Comparison of ENCODE assay signal across 29 mouse cellular contexts in genomic region chr6:34904361-34904760, GRCm38 (mm10). TPM values are rescaled to one million over a fixed set of nuclear protein-coding genes. Genes with fewer than 3 reads are reported as not detected.
DNase-seq lines count a peak whose midpoint lies in the region; ATAC-seq and TF ChIP-seq lines count a peak whose summit lies in the region.
"Had no signal": no experiment of that assay in that cellular context is flagged by ENCODE, and none has a peak within 500 bp of the region (broad histone marks: within the 10 kb centered on the region; RNA-seq: fewer than 3 reads in every experiment).

No protein-coding gene starts in this region.

- 41% methylated on average over 6 of the region's 6 CpGs for WGBS in heart, embryonic 15.5 days
- 53% methylated on average over 6 of the region's 6 CpGs for WGBS in lung, embryonic 15.5 days
- WGBS in intestine, postnatal 0 days, result 81% methylated on average over 6 of the region's 6 CpGs

- no peaks in the 10 kb centered on the region for H3K9me3 ChIP-seq in heart, embryonic 15.5 days (replicated peaks)
- H3K9me3 ChIP-seq in lung, embryonic 15.5 days, result no peaks in the 10 kb centered on the region
- no peaks in the 10 kb centered on the region for H3K9me3 ChIP-seq in intestine, postnatal 0 days (ENCODE audit: control insufficient read depth)
- H3K9me3 ChIP-seq: forebrain, embryonic 13.5 days; midbrain, embryonic 12.5 days; neural tube, embryonic 15.5 days had no signal

- intact Hi-C loops in gastrocnemius, adult 2 months (cut with DNase I), result no loop called here
- intact Hi-C loops in heart, postnatal 36 days (cut with DNase I), result no loop called here

- H3K36me3 ChIP-seq in heart, embryonic 15.5 days, result peaks cover 38% of the 10 kb centered on the region
- H3K36me3 ChIP-seq in lung, embryonic 15.5 days, result peaks cover 55% of the 10 kb centered on the region
- H3K36me3 ChIP-seq in intestine, postnatal 0 days (ENCODE audit: control insufficient read depth, insufficient read depth), result peaks cover 37% of the 10 kb centered on the region; the same call in 1 of the 2 replicates

- H3K4me3 ChIP-seq in gastrocnemius, adult 2 months, result no peak overlapping the region
- no peak overlapping the region for H3K4me3 ChIP-seq in heart, embryonic 15.5 days
- no peak overlapping the region for H3K4me3 ChIP-seq in lung, embryonic 15.5 days
- H3K4me3 ChIP-seq in intestine, postnatal 0 days (ENCODE audit: low read depth, low read length), result no peak overlapping the region
- H3K4me3 ChIP-seq: forebrain, embryonic 13.5 days; midbrain, embryonic 12.5 days; neural tube, embryonic 15.5 days had no signal

- TF ChIP-seq CTCF in gastrocnemius, adult 2 months (IDR thresholded peaks at IDR 0.05), result no peak
- no peak for TF ChIP-seq CTCF in intestine, postnatal 0 days (IDR thresholded peaks at IDR 0.05; ENCODE audit: low read depth)

- H3K4me2 ChIP-seq in heart, embryonic 15.5 days, result peak overlapping the region; percentile 37
- peak overlapping the region; percentile 29 for H3K4me2 ChIP-seq in lung, embryonic 15.5 days
- no peak overlapping the region for H3K4me2 ChIP-seq in intestine, postnatal 0 days (replicated peaks; ENCODE audit: low read depth)
- H3K4me2 ChIP-seq: forebrain, embryonic 13.5 days; hindbrain, embryonic 14.5 days; midbrain, embryonic 12.5 days; neural tube, embryonic 15.5 days had no signal

- H3K9ac ChIP-seq in heart, embryonic 15.5 days, result no peak overlapping the region
- no peak overlapping the region for H3K9ac ChIP-seq in lung, embryonic 15.5 days
- no peak overlapping the region for H3K9ac ChIP-seq in intestine, postnatal 0 days (ENCODE audit: low read depth, low read length)
- H3K9ac ChIP-seq: forebrain, embryonic 13.5 days; hindbrain, embryonic 14.5 days; midbrain, embryonic 12.5 days; neural tube, embryonic 15.5 days had no signal

- no peak for ATAC-seq in heart, embryonic 15.5 days (replicated peaks; ENCODE audit: insufficient number of reproducible peaks, insufficient read depth, low FRiP score, low read depth)
- ATAC-seq in lung, embryonic 15.5 days (ENCODE audit: borderline replicate concordance, extremely low read depth, low FRiP score, low TSS enrichment), result peak; percentile 13; the same call in 1 of the 2 replicates
- ATAC-seq in intestine, postnatal 0 days, result no peak
- ATAC-seq: activated CD4-positive, CD25-positive, alpha-beta regulatory T cell, adult 4 months; forebrain, embryonic 13.5 days; inflammation-experienced regulatory T-cells, adult 6 months had no signal

- H3K27me3 ChIP-seq in heart, embryonic 15.5 days, result no peaks in the 10 kb centered on the region
- no peaks in the 10 kb centered on the region for H3K27me3 ChIP-seq in lung, embryonic 15.5 days
- no peaks in the 10 kb centered on the region for H3K27me3 ChIP-seq in intestine, postnatal 0 days (replicated peaks; ENCODE audit: control insufficient read depth, insufficient read depth, low read length)
- H3K27me3 ChIP-seq: forebrain, embryonic 13.5 days; midbrain, embryonic 12.5 days; neural tube, embryonic 15.5 days had no signal

- peak; percentile 13 for DNase-seq in gastrocnemius, adult 2 months
- DNase-seq in gastrocnemius, postnatal 10 days, result no peak
- DNase-seq in heart, postnatal 36 days, result no peak
- DNase-seq in lung, postnatal 36 days, result peak; percentile 75
- DNase-seq in adrenal gland, adult (ENCODE audit: inconsistent age in 2 of 2, low spot score in 1 of 2), result no peak
- DNase-seq: adrenal gland, postnatal 10 days; cerebellum, adult 8-10 months; heart, postnatal 14 days; kidney, adult 8-10 months; kidney, postnatal 4 days; right cerebral cortex, adult 18-20 months; right cerebral cortex, postnatal 4 days; thymus, postnatal 14 days had no signal

- no peak overlapping the region for H3K27ac ChIP-seq in gastrocnemius, adult 2 months
- peak overlapping the region; percentile 52 for H3K27ac ChIP-seq in heart, embryonic 15.5 days
- peak overlapping the region; percentile 87 for H3K27ac ChIP-seq in lung, embryonic 15.5 days
- no peak overlapping the region for H3K27ac ChIP-seq in intestine, postnatal 0 days (ENCODE audit: low read depth, low read length)
- H3K27ac ChIP-seq: forebrain, embryonic 13.5 days; hindbrain, embryonic 14.5 days; midbrain, embryonic 12.5 days; neural tube, embryonic 15.5 days had no signal

- peaks cover 61% of the 10 kb centered on the region for H3K4me1 ChIP-seq in heart, embryonic 15.5 days (replicated peaks)
- H3K4me1 ChIP-seq in lung, embryonic 15.5 days, result peaks cover 48% of the 10 kb centered on the region
- no peaks in the 10 kb centered on the region for H3K4me1 ChIP-seq in intestine, postnatal 0 days (replicated peaks; ENCODE audit: control insufficient read depth, insufficient read depth, low read length)
- H3K4me1 ChIP-seq: forebrain, embryonic 13.5 days had no signal

RNA-seq across cellular contexts. Expression of gene Wdr91, which starts 6.3 kb away (rescaled TPM):
- 1 to 10 TPM; 5.2 to 8.0 TPM for total RNA-seq in gastrocnemius, adult 2 months (2021)
- total RNA-seq in gastrocnemius, postnatal 10 days (2021), result 10 to 100 TPM; 12.0 to 15.6 TPM
- polyA plus RNA-seq in heart, embryonic 15.5 days (2015; fragmentation: Nextera tagmentation; extraction: Ambion mirVana), result 7.8 and 10.7 TPM in 2 replicates
- total RNA-seq in heart, postnatal 36 days (2021), result 10 to 100 TPM; 11.4 to 15.5 TPM
- polyA plus RNA-seq in lung, embryonic 15.5 days (2015; fragmentation: Nextera tagmentation; extraction: Ambion mirVana), result 15.8 and 17.2 TPM in 2 replicates
- 5.7 and 6.9 TPM in 2 replicates for polyA plus RNA-seq in intestine, postnatal 0 days (2015; fragmentation: Nextera tagmentation; extraction: Ambion mirVana)

RNA-seq across cellular contexts. Expression of gene Stra8, which starts 15.6 kb away (rescaled TPM):
- not detected for total RNA-seq in gastrocnemius, adult 2 months (2021)
- not detected for total RNA-seq in gastrocnemius, postnatal 10 days (2021)
- polyA plus RNA-seq in heart, embryonic 15.5 days (2015; fragmentation: Nextera tagmentation; extraction: Ambion mirVana), result not detected in 2 replicates
- not detected for total RNA-seq in heart, postnatal 36 days (2021)
- not detected in 2 replicates for polyA plus RNA-seq in lung, embryonic 15.5 days (2015; fragmentation: Nextera tagmentation; extraction: Ambion mirVana)
- polyA plus RNA-seq in intestine, postnatal 0 days (2015; fragmentation: Nextera tagmentation; extraction: Ambion mirVana), result not detected in 2 replicates
- total RNA-seq: adrenal gland, postnatal 10 days; gastrocnemius, adult 8-10 months; granulocyte monocyte progenitor cell, adult 5-6 weeks; heart, postnatal 14 days; left cerebral cortex, postnatal 36 days had no signal
- polyA plus RNA-seq: brain, embryonic 14.5 days; embryonic facial prominence, embryonic 14.5 days; forebrain, embryonic 13.5 days; hindbrain, embryonic 14.5 days; inflammation-experienced regulatory T-cells, adult 6 months; liver, embryonic 16.5 days; midbrain, embryonic 12.5 days; neural tube, embryonic 15.5 days; stomach, embryonic 14.5 days had no signal

RNA-seq across cellular contexts. Expression of gene Cyren, which starts 26.5 kb away (rescaled TPM):
- total RNA-seq in gastrocnemius, adult 2 months (2021), result 1 to 10 TPM; 2.8 to 3.7 TPM
- total RNA-seq in gastrocnemius, postnatal 10 days (2021), result 1 to 10 TPM; 5.6 TPM
- 7.6 and 9.6 TPM in 2 replicates for polyA plus RNA-seq in heart, embryonic 15.5 days (2015; fragmentation: Nextera tagmentation; extraction: Ambion mirVana)
- 1 to 10 TPM; 2.3 to 3.5 TPM for total RNA-seq in heart, postnatal 36 days (2021)
- polyA plus RNA-seq in lung, embryonic 15.5 days (2015; fragmentation: Nextera tagmentation; extraction: Ambion mirVana), result 21.6 and 22.4 TPM in 2 replicates
- polyA plus RNA-seq in intestine, postnatal 0 days (2015; fragmentation: Nextera tagmentation; extraction: Ambion mirVana), result 6.2 and 6.8 TPM in 2 replicates

RNA-seq across cellular contexts. Expression of gene Tmem140, which starts 41.4 kb away (rescaled TPM):
- 10 to 100 TPM; 26.4 to 32.9 TPM for total RNA-seq in gastrocnemius, adult 2 months (2021)
- total RNA-seq in gastrocnemius, postnatal 10 days (2021), result 10 to 100 TPM; 12.6 to 12.9 TPM
- polyA plus RNA-seq in heart, embryonic 15.5 days (2015; fragmentation: Nextera tagmentation; extraction: Ambion mirVana), result 1.4 and 2.2 TPM in 2 replicates
- total RNA-seq in heart, postnatal 36 days (2021), result 10 to 100 TPM; 34.9 to 38.0 TPM
- 4.9 and 5.4 TPM in 2 replicates for polyA plus RNA-seq in lung, embryonic 15.5 days (2015; fragmentation: Nextera tagmentation; extraction: Ambion mirVana)
- 12.9 and 25.0 TPM in 2 replicates for polyA plus RNA-seq in intestine, postnatal 0 days (2015; fragmentation: Nextera tagmentation; extraction: Ambion mirVana)

Comparison
In these comparisons a context has a peak if more than half of its experiments do, and no peak if none do; other contexts are left out.
1. DNase-seq: peak in gastrocnemius, adult 2 months (single experiment) and lung, postnatal 36 days (single experiment); none in gastrocnemius, postnatal 10 days (single experiment), heart, postnatal 36 days (0 of 2) and adrenal gland, adult (0 of 2).
2. H3K27ac ChIP-seq: peak in heart, embryonic 15.5 days (single experiment) and lung, embryonic 15.5 days (single experiment); none in gastrocnemius, adult 2 months (single experiment) and intestine, postnatal 0 days (single experiment).